Mouse (Mus musculus): ENCODE data around the gene Gm45785.

The Gm45785 gene

DNA sequence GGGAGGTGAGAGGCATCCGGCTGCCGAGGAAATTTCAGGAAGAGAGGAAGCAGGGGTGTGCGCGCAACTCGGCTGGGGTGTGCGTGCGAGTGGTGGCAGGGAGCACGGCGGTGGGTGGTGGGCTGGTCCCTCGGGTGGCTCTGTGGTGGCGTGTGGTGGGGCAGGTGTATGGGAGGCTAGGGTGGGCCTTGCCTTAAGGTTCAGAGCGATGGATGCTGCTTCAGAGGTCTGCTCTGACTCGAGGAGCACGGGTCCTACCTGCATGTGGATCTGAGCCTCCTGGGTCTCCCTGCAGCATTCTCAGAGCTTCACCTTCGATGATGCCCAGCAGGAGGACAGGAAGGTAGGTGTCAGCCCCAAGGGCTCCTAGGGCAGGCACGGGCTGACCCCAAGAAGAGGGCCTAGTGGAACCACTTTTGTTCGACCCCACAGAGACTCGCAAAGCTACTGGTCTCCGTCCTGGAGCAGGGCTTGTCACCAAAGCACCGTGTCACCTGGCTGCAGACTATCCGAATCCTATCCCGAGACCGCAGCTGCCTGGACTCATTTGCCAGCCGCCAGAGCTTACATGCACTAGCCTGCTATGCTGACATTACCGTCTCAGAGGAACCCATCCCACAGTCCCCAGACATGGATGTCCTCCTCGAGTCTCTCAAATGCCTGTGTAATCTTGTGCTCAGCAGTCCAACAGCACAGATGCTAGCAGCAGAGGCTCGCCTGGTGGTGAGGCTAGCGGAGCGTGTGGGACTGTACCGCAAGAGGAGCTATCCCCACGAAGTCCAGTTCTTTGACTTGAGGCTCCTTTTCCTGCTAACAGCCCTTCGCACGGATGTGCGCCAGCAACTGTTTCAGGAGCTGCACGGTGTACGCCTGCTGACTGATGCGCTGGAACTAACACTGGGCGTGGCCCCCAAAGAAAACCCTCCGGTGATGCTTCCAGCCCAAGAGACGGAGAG is 1.7 kb upstream of the Gm45785 start, which contains the start of gene Bet1l:
Bet1l (minus strand) TSS at position 28 of the 956 bp plus-strand sequence.
- DNase-seq (ENCODE audit: low spot score) = no peak

DNA sequence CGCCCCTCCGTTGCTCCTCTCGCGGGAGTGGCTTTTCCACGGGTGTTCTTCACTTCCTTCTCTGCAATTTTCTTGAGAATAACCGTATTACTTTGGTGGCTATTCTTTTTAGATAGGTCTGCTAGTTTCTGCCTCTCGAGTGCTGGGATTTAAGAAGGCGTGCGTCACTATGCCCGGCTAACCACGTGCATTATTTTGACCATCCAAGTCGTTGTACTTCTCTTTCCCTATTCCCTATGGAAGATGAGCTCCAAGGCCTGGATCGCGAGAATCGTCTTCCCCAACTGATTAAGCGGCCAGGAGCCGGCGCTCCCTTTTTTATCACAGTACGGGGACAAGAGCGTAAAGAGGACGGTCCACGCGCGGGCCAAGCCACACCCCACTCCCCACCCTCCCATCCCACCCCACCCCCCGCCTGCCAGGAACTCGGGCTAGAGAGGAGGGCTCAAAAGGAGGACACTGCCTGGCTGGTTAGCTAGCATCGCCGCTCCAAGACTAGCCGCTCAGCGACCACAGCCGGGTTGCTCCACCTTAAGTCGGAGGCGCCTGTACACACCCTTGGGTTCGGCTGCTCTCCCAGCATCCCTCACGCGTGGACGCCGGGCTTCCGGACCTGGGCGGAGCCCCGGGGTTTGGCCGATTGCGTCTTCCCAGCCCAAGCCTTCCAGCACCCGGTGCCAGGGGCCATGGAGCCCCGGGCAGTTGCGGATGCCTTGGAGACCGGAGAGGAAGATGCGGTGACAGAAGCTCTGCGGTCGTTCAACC is 836 bp upstream of the Gm45785 start, which contains the start of gene Ric8a:
Ric8a (plus strand) TSS at position 173 of the 765 bp plus-strand sequence.
- peak; percentile 85 for DNase-seq (ENCODE audit: low spot score)

DNA sequence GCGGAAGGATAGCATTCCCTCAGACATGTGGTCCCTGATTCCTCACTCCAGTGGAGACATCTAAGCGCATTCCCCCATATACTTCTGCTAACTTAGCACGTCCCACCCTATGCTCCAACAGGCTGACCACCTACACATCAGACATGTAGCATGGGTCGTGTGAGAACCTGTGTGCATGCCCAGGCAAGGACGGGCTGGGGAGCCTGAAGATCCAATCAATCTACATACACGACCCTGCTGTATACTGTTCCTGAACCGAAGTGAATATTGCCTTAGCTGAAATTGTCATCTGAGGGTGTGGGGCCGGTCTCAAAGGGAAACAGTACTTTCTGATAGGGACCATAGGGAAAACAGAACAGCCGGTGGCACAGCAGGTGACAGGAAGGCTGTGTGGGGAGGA is 950 bp downstream of the Gm45785 start:
- no peak for DNase-seq (ENCODE audit: low spot score)

DNA sequence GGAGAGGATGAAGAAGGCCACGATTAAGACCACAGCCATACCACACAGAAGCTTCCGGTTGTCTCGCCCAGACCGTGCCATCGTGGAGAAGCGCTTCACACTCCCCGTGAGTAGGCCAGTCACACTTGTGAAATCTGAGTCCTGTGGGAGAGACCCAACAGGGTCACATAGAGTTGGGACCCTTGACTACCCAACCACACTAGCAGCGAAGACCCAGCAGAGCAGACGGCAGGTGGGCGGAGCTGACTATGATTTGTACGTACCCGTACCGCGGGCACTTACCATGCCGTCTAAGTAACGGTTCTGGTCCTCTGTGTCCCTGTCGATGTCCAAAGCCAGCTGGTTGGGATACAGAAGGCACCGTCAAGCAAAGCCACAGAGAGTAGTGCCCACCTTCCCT is 1.6 kb downstream of the Gm45785 start:
- DNase-seq (ENCODE audit: low spot score) = no peak

DNA sequence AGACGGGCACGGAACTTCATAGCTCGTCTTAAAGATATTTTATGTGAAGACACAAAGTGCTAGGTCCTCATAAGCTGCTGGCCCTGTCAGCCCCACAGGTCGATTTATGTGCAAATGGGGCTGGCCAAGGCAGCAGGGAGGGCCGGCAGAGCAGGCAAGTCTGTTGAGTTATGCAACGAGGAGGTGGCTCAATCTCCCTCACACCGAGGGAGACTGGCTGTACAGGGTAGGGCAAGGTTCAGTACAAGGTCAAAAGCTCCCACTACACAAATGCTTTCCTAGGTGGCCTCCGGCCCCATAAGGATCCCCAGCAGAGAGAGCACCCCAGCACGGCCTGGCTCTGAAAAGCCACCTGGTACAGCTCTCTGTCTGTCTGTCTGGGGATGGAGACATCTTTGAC is 2.7 kb downstream of the Gm45785 start:
- DNase-seq (ENCODE audit: low spot score) = peak; percentile 53

DNA sequence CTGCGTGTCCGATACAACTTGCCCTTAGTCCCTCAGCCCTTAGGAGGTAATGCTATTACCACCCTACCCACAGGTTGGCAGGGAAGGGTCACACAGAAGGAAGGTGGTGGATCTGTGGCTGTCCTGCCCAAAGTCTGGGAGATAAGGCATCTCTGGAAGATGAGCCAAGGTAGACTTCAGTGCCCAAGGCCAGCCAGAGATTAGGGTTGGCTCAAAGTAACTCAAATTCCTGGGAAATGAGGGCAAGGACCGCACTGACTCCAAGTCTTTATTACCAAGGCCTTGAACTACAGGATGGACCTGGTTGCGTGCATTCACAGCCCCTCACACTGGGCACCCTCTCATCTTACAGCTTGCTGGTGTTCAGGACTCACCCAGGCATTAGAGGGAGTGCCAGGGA is 4.2 kb downstream of the Gm45785 start:
- DNase-seq (ENCODE audit: low spot score) = no peak

DNA sequence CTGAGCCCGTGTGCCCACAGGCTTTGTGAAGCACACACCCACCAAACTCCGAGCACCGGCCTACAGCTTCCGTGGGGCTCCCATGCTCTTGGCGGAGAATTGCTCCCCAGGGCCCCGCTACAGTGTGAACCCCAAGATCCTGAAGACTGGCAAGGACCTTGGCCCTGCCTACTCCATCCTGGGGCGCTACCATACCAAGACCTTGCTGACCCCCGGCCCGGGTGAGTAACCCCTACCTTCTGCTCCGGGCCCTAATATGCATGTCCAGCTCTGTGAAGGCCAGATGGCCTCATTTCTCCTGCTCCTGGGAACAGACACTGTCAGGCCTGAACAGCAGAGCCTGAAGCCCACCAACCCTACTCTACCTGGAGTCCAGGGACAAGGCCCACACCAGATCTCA is 7.5 kb downstream of the Gm45785 start:
- no peak for DNase-seq (ENCODE audit: low spot score)

DNA sequence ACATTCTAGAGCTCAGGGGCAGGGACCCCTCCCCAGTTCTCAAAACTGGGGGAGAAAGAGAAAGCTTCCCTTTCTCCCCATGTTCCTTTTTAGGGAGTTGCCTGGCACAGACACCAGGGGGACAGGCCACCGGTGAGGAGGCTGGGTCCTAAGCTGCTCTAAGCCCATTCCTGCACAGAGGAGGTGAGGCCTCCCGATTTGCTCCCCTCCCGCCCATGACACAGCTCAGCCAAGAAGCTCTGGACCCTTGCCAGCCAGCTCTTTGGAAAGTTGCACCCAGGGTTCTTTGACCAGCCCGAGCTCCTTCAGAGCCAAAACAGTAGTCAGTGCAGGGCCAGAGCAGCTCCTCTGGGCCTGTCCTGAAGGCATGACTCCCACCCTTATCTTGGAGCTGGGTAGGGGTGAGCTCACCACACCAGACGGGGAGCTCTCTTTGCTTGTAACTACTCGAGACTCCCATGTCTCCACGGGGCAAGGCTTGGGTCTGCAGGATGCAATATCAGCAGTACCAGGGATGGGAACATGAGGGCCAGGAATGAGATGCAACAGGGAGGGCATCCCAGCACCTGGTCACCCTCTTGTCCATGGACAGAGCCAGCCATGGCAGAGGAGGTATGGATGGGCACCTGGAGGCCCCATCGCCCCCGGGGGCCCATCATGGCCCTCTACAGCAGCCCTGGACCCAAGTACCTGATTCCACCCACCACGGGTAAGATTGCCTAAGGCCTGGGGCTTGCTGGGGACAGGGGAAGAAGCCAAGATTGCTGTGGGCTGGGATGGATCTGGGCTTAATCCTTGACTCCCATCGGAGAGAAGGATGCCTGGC is 8.2 kb downstream of the Gm45785 start, which contains the start of gene Odf3:
Odf3 (plus strand) TSS at position 51 of the 826 bp plus-strand sequence.
- no peak for DNase-seq (ENCODE audit: low spot score)

DNA sequence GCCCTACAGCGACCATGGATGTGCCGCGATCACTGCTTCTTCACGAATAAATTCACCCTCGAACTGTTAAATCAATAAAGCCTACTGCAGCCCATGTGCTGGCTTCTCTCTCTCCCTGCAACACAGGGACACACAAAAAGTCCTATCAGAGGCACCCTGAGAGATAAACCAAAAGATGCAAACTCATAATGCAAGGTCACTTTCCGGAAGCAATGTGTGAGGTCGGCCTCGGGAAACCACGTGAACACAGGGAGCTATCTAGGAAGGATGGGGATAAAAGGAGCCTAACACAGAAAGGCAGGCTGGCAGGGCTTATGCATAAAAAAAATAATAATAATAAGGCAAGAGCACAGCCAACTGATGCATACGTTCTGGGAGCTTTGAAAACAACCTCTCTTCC is 9.5 kb downstream of the Gm45785 start:
- DNase-seq (ENCODE audit: low spot score) = no peak

DNA sequence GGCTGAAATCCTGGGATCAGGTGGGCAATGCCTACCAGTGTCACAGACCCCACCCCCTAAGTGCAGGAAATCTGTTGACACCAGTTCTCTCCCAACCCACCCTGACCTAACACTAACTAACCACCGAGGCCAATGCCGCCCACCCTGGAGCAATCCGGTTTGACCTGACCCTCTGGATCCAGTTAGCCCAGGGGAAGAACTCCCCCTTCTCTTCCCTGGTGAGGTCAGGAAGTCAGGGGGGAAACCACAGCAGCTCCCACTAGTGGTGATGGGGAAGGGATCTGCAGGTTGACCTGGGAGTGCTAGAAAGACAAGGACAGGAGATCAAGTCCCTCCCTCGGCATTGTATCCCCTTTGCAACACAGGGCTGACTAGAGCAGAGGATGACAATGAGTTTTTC is 10.4 kb downstream of the Gm45785 start:
- no peak for DNase-seq (ENCODE audit: low spot score)

DNA sequence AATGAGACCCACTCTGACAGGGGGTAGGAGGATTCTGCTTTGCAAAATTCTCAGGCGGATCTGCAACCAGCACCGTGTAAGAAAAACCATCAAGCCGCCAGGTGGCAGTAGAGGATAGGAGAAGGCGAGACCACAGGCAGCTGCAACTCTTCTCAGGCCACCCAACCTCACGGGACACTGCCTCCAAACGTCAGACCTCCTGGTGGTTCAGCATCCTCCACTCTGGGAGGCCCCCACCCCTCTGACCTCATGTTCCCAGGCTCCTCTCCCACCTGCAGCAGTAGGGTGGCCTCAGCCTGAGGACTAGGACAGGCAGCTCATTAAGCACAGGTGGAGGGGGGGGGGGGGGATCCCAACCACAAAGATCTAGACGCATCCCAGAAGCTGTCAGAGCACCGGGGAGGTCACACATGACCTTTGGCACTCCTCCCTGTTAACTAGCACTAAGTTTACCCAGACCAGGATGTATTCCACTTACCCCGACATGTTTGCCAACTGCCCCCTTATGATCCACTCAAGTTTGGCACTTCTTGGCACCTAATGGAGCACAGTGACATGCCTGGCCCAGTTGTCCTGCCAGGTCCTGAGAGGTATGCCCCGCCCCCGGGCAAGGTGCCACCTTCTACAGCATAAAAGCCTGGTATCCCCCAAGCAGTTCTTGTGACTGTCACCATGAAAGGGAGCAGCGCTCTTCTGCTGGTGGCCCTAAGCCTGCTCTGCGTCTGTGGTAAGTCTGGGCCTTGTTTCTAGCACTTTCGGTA is 11.0 kb downstream of the Gm45785 start, which contains the start of gene Scgb1c1:
Scgb1c1 (plus strand) TSS at position 643 of the 761 bp plus-strand sequence.
- peak; percentile 74 for DNase-seq (ENCODE audit: low spot score)

DNA sequence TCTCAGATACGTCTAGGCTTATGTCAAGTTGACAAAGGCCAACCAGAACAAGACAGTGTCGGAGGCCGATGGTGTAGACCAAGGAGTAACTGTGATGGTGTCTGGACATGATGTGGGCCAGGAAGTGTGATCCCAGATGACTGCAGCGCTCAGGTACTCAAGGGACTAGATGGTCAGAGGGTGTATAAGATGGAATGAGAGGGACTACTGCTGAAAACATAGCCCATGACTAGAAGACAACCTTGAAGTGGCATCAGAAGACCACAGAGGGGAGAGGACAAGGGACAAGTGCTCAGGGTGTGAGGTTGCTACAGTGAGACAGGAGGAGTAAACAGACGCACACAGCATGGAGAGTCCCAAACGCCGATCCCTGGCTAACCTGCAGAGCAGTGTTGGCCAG is 12.3 kb downstream of the Gm45785 start:
- no peak for DNase-seq (ENCODE audit: low spot score)

DNA sequence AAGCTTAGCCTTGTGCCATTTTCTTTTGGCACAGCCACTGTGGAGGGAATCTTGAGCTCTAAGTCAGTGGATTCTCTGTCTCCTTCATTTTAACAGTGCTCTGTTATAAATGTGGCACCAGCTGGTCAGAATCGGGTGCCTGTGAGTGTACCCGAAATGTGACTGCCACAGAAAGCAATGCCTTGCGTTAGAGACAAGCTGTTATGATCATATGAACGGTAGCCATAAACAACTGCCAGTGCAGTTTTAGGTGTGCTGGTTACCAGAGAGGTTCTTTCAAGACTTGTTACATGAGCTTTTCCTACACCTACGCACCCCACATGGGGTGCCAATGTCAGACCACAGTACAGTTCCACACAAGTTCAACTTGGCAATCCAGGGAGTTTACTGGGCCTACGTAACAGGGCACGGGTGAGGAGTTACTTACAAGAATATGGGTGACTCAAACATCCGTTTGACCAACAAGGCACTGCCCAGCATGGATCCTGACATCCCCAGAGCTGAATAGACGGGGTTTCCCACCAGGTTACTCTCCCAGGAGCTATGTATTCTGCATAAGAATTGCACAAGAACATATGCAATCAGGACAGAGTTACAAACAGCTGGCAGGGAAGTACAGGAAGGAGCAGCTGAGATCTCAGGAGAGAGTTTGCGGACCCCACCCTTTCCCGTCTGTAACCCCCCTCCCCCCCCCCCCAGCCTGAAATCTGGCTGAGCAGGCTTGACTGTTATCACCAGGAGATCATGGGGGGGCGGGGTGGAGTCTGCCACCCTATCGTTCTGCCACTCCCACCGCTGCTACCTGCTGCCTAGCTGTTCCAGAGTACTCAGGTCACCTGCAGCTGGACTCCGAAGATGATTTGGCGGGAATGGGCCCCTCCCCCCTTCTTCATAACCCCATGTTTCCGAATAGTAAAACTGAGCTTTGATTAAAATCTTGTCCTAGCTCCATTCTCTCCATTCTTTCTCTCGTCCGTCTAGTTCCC is 15.1 kb downstream of the Gm45785 start:
- peak; percentile 26 for DNase-seq (ENCODE audit: low spot score)

DNA sequence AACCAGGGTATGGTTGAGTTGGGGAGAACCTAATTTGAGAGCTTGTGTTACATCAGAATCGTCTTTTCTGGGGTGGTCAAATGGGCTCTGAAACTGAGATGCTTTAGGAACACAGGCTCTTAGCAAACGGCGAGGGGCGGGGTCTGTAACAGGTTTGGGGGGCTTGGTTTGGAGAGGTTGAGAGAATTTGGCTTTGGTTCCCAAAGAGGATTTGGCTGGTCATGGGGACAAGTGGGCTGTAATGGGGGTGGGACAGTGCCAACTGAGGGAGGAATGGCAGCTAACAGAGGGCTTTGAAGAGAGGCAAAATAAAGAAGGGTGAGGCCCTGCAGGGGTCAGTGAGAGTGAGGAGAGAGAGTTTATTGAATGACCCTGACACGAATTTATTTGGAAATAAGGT is 16.6 kb downstream of the Gm45785 start:
- DNase-seq (ENCODE audit: low spot score) = no peak

DNA sequence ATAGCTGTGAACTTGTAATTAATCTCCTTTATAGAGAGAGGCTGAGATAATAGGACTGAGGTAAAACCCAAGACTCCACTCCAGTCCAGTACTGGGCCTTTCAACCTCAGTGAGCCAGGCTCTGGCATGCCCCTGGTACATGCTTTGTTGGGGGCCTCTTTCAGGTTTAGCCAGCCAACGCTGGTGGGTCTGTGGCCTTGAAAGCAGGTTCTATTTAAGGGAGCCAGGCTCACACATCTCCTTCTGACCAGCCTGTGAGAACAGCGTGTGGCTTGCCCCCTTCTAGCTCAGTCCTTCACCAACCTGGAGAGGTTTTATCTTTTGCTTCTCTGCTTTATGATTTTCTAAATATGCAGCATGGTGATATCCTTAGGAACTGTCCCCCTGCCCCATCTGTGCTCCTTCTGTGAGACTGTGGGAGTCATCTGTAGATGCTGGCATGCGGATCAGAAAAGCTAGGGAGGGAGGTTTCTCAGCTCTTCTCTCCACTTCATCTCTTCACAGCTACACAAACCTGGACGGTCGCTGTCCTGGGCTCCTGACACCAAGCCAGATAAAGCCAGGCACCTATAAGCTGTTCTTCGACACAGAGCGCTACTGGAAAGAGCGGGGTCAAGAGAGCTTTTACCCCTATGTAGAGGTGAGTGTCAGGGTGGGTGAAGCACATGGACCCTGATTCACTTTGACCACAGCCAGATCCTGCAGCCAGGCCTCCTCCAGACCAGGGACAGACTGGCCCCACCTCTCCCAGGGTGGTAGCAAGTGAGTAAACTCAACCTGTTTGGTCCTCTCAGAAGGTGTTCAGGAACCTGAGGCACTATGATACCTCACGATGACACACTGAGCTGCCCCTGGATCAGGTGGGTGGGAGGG is 19.7 kb downstream of the Gm45785 start:
- no peak for DNase-seq (ENCODE audit: low spot score)

DNA sequence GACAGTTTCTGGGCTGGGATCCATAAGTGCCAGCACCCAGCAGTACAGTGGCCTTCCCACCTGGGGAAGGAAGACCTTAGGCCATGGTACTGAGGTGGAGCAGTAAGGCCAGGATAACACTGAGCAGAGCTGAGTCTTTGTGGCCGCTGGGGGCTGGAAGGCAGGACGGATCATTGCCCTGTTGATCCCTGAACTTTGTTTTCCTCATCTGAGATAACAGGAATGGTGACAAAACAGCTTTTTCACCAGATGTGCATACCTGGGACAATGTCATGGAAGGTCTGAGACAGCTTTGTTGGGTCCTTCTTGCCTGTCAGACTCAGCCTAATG is 20.4 kb downstream of the Gm45785 start:
- peak; percentile 53 for DNase-seq (ENCODE audit: low spot score)

DNA sequence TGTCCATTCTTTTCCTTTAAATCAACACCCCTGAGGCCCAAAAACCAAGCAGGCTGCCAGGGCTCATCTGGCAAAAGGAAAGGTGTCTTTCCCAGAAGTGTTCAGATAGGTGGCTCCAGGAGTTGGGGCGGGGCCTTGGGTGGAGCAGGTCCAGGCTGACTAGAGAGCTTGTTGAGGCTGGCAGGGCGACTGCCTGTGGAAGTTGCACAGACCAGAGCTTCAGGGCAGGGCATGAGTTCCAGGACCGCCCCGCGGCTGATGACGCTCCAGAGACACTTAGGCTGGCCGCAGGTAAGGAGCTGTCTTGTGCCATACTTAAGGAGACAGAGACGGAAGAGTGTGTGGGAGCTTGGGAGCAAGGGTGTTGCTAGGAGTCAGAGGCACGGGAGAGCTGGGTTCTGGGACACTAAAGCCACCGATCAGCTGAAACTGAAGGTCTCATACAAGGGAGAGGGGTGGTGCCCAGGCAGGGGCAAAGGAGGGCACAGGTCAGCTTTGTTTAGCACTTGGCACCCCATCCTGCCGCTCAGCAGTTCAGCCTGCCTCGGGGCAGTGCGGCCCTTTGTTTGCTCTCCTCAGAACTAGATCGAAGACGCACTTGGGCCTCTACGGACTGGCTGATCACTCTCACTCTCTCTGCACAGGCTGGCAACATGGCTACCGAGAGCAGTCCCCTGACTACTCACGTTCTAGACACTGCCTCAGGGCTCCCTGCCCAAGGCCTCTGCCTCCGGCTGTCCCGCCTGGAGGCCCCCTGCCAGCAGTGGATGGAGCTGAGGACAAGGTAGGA is 21.0 kb downstream of the Gm45785 start, which contains the start of gene Urah:
Urah (plus strand) TSS at position 51 of the 790 bp plus-strand sequence.
- peak; percentile 55 for DNase-seq (ENCODE audit: low spot score)

DNA sequence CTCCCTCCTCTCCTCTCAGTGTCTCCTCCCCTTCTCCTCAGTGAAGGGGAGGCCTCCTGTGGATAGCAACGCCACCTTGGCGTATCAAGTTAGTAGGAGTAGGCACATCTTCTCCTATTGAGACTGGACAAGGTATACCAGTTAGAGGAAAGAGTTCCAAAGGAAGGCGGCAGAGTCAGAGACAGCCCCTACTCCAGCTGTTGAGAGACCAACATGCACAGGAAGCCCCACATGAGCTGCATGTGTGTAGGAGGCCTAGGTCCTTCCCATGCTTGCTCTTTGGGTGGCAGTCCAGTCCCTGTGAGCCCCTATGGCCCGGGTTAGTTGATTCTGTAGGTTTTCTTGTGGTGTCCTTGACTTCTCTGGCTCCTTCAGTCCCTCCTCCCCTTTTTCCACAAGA is 22.8 kb downstream of the Gm45785 start:
- no peak for DNase-seq (ENCODE audit: low spot score)
